Mouse (Mus musculus): ENCODE measurements around the gene Ankrd11. TPM values are rescaled to one million over a fixed set of nuclear protein-coding genes. Genes with fewer than 3 reads are reported as not detected.
"Not testable (repeated sequence)": the region's sequence is repeated elsewhere in the genome, so short reads cannot be mapped to it uniquely, and the experiment has no call there.

Ankrd11 gene
- polyA plus RNA-seq, 1 experiment from 2014 or later: 58.2 TPM

DNA sequence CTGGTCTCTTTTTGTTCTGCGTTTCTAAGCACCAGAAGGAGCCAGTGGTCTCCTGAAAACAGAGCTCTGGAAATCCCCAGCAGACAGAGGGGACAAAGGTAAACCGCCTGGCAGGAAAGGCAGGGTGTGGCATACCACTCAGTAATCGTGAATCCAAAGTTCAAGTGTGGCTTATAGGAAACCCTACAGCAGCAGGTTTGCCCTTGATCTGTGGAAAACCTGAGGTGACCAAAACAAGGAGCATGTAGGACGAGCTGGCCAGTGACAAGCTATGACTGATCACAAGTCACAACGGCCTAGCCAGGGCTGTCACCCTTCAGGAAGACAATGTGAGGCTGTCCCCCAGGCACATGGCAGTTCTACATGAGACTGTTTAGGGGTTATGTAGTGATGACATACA, 9.4 kb upstream of the Ankrd11 start:
- Histone ChIP-seq H3K4me3 (no peak overlapping the region), H3K9me3 (no peaks in the 10 kb centered on the region), H3K4me2 (no peak overlapping the region), H3K36me3 (no peaks in the 10 kb centered on the region), H3K4me1 (replicated peaks) (no peaks in the 10 kb centered on the region), H3K27me3 (no peaks in the 10 kb centered on the region), H3K9ac (no peak overlapping the region), H3K27ac (replicated peaks) (no peak overlapping the region)
- ATAC-seq (ENCODE audit: low read depth): no peak
- WGBS: 75% methylated on average over 5 of the region's 5 CpGs

DNA sequence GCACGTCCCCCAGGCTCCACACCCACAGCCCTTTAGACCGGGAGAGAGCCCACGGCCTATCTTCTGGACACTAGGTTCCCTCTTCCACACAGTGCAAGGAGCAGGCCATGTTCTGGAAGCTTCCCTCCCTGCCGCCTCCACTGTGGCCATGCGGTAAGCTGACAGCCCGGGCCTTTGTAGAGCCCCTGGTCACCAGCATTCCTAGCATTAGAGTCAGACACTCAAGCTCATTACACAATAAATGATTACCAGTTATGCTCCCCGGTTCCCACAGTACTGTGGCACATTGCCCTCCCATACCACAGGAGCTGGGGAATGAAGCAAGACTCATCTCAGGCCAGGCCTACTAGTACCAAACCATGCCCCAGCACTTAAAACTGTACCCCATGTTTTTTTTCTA, 6.3 kb upstream of the Ankrd11 start:
- H3K4me2 ChIP-seq: no peak overlapping the region
- H3K4me1 ChIP-seq (replicated peaks): peaks cover 10% of the 10 kb centered on the region
- whole genome bisulfite sequencing: 88% methylated on average over 7 of the region's 7 CpGs
- peaks cover 15% of the 10 kb centered on the region for H3K36me3 ChIP-seq
- no peak for ATAC-seq (ENCODE audit: low read depth)
- no peak overlapping the region for H3K9ac ChIP-seq
- H3K27ac ChIP-seq (replicated peaks): no peak overlapping the region
- no peaks in the 10 kb centered on the region for H3K27me3 ChIP-seq
- no peaks in the 10 kb centered on the region for H3K9me3 ChIP-seq
- no peak overlapping the region for H3K4me3 ChIP-seq

DNA sequence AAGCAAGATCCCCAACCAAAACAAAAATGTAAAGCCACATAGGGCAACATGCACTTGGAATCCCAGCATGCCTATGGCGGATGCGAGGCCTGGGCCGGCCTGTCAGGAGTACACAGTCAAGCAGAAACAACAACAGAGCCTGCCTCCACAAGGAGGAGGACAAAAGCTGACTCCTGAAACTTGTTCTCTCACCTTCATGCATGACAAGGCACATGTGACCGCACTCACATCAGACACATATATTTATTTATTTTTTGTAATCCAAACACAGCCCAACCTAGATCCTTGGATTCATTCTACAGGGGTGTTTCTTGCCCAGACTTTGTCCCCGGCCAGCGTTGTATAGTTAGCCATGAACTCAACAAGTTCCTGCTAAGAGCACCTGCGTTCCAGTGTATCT, 5.8 kb upstream of the Ankrd11 start:
- H3K4me3 ChIP-seq: no peak overlapping the region
- H3K4me1 ChIP-seq (replicated peaks): peaks cover 15% of the 10 kb centered on the region
- no peak overlapping the region for H3K4me2 ChIP-seq
- ATAC-seq (ENCODE audit: low read depth): no peak
- H3K36me3 ChIP-seq: peaks cover 15% of the 10 kb centered on the region
- H3K27ac ChIP-seq (replicated peaks): no peak overlapping the region
- 91% methylated on average over 7 of the region's 7 CpGs for WGBS
- no peaks in the 10 kb centered on the region for H3K27me3 ChIP-seq
- H3K9ac ChIP-seq: no peak overlapping the region
- H3K9me3 ChIP-seq: no peaks in the 10 kb centered on the region

DNA sequence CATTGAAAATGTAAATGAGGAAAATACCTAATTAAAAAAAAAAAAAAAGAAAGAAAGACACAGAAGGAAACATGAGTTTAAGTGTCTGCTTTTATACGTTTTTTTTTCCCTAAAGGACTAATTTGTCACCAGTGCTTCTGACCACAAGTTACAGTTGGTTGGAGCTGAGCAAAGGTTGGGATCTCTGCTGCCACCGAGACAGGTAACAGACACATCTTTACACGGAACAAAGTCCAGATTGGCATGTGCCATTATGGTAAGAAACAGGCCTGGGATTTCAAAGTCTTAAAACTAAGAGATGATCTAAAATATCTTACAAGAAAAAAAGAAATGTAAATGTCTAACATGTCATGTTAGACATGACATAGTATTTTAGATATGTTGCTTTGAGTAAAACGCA, 4.6 kb upstream of the Ankrd11 start:
- Histone ChIP-seq H3K36me3 (peaks cover 15% of the 10 kb centered on the region), H3K4me2 (no peak overlapping the region), H3K27me3 (no peaks in the 10 kb centered on the region), H3K27ac (replicated peaks) (no peak overlapping the region), H3K4me3 (no peak overlapping the region), H3K9ac (no peak overlapping the region), H3K4me1 (replicated peaks) (peaks cover 15% of the 10 kb centered on the region), H3K9me3 (no peaks in the 10 kb centered on the region)
- no peak for ATAC-seq (ENCODE audit: low read depth)
- WGBS: 85% methylated on average over 4 of the region's 4 CpGs

DNA sequence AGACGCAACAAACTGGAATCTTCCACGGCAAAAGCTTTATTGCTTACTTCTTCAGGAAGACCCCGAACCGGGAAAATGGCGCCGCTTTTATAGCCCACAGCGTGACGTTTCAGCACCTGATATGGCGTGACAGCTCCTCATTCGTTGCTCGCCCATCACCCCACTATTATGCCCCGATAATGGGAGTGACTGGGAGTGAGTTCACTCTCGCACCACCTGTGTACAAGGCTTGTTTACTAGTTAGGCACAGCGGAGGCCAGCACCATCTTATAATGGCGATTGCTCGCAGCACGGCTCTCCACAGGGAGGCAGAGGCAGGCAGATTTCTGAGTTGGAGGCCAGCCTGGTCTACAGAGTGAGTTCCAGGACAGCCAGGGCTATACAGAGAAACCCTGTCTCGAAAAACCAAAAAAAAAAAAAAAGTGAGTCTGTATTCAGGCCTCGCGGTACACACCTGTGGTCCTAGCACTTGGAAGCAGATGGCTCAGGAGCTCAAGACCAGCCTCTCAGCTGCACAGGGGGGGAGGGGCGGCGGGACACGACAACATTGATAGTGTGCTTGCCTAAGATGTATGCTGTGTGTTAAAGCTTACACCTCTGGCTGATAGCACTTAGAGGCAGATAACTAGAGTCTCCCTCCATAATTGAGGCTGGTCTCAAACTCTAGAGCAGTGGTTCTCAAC, 2.8 kb upstream of the Ankrd11 start:
- H3K9me3 ChIP-seq; H3K4me2 ChIP-seq; H3K9ac ChIP-seq; H3K27me3 ChIP-seq; H3K4me3 ChIP-seq; ATAC-seq (ENCODE audit: low read depth); H3K27ac ChIP-seq (replicated peaks): not testable (repeated sequence)
- 90% methylated on average over 23 of the region's 23 CpGs for WGBS
- Histone ChIP-seq H3K4me1 (replicated peaks) (peaks cover 26% of the 10 kb centered on the region), H3K36me3 (peaks cover 15% of the 10 kb centered on the region)

DNA sequence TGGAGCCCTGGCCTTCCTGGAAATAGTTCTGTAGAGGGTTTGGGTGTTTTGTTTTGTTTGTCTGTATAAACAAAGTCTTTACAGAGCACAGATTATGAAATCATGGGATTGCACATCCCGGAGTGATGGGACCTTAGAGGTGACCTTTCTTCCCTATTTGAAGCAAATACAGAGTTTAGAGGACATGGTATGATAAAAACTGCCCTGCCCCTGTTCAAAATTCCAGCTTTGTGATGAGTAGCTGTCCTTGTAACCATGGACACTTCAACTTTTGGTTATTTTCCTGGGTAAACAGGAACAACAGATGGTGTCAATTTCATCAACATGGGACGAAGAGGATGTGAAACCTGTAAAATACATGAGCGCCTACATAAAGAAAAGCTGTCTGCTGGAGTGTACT, 1.9 kb upstream of the Ankrd11 start:
- no peak for ATAC-seq (ENCODE audit: low read depth)
- WGBS: 91% methylated on average over 3 of the region's 3 CpGs
- Histone ChIP-seq H3K4me3 (no peak overlapping the region), H3K9me3 (no peaks in the 10 kb centered on the region), H3K9ac (no peak overlapping the region), H3K27me3 (no peaks in the 10 kb centered on the region), H3K4me1 (replicated peaks) (peaks cover 35% of the 10 kb centered on the region), H3K4me2 (peak overlapping the region; percentile 85; the same call in 1 of the 2 replicates), H3K27ac (replicated peaks) (no peak overlapping the region), H3K36me3 (peaks cover 15% of the 10 kb centered on the region)

DNA sequence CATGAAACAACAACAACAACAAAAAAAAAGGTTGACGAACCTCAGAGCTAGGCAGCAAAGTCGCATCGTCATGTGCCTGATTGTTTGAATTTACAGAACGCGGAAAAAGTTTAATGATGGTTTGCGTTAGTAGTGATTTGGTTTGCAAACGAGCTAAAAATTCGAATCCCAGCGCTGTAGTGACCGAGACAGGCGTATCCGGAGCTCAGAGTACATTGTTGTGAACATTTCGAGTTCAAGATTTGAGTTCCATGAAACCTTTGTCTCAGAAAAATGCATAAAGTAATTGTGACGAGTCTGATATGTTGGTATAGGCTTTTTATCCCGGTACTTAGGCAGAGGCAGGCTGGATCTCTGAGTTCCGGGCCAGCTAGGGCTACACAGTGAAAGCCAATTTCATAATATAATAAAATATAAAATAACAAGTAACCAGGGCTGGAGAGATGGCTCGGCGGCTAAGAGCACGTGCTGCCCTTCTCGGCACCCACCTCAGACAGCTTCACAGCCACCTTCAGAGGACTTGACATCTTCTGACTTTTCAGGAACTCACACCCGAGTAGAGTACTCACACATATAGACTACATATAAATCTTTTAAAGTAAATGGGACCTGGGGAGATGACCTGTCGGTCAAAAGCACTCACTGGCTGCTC, 1.0 kb upstream of the Ankrd11 start:
- H3K4me3 ChIP-seq: peak overlapping the region; percentile 100
- no peak for ATAC-seq (ENCODE audit: low read depth)
- H3K9me3 ChIP-seq: no peaks in the 10 kb centered on the region
- 26% methylated on average over 22 of the region's 22 CpGs for WGBS
- H3K27ac ChIP-seq (replicated peaks): peak overlapping the region; percentile 98
- peaks cover 15% of the 10 kb centered on the region for H3K36me3 ChIP-seq
- H3K9ac ChIP-seq: peak overlapping the region; percentile 88
- H3K27me3 ChIP-seq: no peaks in the 10 kb centered on the region
- peaks cover 43% of the 10 kb centered on the region for H3K4me1 ChIP-seq (replicated peaks)
- peak overlapping the region; percentile 85 for H3K4me2 ChIP-seq

DNA sequence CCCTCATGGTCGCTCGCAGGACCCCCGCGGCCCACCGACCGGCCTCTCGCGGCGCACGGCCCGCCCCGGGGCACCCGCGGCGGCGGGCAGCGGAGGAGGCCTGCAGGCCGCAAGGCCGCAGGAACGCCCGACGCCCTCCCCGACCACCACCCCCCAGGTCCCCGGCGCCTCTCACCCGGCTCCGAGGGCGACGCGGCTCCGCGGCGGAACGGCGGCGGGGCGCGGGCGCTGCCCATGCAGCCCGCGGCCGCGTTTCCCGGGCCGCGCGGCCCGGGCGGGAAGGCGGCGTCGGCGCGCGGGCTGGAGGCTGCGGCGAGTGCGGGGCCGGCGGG, 337 bp downstream of the Ankrd11 start:
- Histone ChIP-seq H3K36me3 (peaks cover 15% of the 10 kb centered on the region), H3K9me3 (no peaks in the 10 kb centered on the region), H3K9ac (peak overlapping the region; percentile 100), H3K4me3 (peak overlapping the region; percentile 100), H3K27me3 (no peaks in the 10 kb centered on the region), H3K27ac (replicated peaks) (peak overlapping the region; percentile 96), H3K4me1 (replicated peaks) (peaks cover 50% of the 10 kb centered on the region), H3K4me2 (peak overlapping the region; percentile 76)
- no peak; the same call in 1 of the 2 replicates for ATAC-seq (ENCODE audit: low read depth)
- 0% methylated on average over 47 of the region's 60 CpGs for WGBS

DNA sequence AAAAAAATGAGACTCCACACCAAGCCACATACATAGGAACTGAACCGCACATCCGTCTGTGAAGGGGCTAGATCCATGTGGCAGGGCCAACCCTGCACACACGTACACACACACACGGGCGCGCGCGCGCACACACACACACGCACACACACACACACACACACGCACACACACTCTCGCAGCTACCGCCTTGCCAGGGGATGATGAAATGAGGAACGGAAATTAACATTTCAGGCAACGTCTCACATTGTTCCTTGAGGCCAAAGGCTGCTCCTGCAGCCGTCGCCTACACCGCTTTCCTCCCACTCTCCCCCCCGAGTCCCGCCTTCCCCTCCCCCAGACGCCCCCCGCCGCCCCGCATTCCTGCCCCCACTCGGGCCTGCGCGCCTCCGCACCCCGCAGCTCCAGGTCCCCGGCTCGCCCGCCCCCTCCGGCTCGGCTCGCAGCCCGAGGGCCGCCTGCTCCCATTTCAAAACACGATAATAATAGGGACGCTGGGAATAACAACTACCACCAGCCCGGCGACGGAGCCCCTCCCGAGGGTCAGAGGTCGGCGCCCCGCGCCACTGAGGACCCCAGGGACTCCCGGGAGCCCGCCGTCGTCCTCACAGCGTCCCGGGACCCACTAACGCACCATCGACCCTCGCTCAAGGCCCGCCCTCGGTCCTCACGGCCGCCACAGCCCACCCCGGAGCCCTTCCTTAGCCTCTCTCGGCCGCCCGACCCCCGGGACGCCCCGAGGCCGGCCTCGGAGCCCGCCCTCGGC, 886 bp downstream of the Ankrd11 start:
- peak; percentile 15 for ATAC-seq (ENCODE audit: low read depth)
- WGBS: under 1% methylated on average over 63 of the region's 71 CpGs

DNA sequence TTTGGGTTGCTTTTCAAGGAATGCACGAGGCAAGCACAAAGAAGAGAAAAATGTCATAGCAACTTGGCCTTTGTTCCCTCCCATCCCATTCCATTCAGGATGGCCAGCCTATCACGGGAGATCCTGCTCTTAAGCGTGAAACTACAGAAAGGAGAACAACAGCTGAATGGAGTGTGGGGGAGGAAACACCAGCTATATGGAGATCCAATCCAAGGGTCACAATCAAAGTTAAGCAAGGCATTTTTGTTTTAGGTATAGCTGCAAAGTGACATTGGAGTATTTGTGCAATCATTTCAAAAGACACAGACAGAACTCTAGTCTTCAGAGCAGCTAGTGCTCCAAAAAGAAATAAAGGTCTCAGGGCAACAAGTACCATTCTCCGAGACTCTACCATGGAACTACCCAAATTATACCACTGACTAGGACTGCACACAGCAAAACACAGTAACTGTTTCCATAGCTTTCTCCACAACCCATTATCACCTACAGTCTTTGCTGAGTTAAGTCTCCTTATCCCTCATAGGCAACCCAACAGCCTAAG, 1.9 kb downstream of the Ankrd11 start:
- Histone ChIP-seq H3K27ac (replicated peaks) (peak overlapping the region; percentile 96), H3K36me3 (peaks cover 5% of the 10 kb centered on the region; the same call in 1 of the 2 replicates), H3K4me1 (replicated peaks) (peaks cover 60% of the 10 kb centered on the region), H3K9me3 (no peaks in the 10 kb centered on the region), H3K4me3 (peak overlapping the region; percentile 100), H3K27me3 (no peaks in the 10 kb centered on the region), H3K9ac (peak overlapping the region; percentile 100), H3K4me2 (peak overlapping the region; percentile 76)
- 9% methylated on average over 4 of the region's 4 CpGs for WGBS
- no peak for ATAC-seq (ENCODE audit: low read depth)

More for the DNA sequence above, 886 bp downstream of the Ankrd11 start:
- peak overlapping the region; percentile 100 for H3K4me3 ChIP-seq
- peak overlapping the region; percentile 96 for H3K27ac ChIP-seq (replicated peaks)
- peaks cover 15% of the 10 kb centered on the region for H3K36me3 ChIP-seq
- peak overlapping the region; percentile 100 for H3K9ac ChIP-seq
- H3K9me3 ChIP-seq: no peaks in the 10 kb centered on the region
- H3K27me3 ChIP-seq: no peaks in the 10 kb centered on the region
- peak overlapping the region; percentile 76 for H3K4me2 ChIP-seq
- H3K4me1 ChIP-seq (replicated peaks): peaks cover 53% of the 10 kb centered on the region

DNA sequence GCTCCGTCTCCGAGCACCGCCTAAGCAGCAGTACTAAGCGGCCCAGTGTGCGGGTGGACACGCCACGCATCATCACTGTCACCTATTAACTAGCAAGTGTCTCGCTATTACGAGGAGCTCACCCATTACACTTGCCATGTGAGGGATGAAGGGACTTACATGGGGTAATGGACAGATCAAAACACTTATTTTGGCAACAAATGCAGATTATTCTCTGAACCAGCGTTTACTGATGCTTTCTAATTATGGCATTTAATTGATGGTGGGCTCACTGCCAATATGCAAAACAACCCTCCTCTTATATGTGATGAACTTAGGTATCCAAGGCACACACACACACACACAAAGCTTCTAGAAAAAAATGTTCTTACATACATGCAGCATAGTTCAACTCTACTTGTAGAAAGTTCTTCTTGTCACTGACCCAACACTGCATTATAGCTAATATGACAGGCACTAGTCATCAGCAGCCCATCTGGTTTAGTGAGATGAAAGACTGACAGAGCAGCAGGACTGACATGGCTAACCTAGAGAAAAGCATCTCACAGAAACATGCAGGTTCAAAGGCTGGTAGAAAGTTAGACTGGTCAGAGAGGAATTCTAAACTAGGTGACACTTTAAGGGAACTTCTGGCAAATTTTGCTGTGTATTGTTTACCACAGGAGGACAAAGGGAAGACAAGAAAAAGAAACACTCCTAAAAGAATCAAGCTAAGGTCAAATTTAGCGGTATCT, 2.5 kb downstream of the Ankrd11 start:
- no peaks in the 10 kb centered on the region for H3K9me3 ChIP-seq
- WGBS: 21% methylated on average over 11 of the region's 11 CpGs
- peak overlapping the region; percentile 100 for H3K9ac ChIP-seq

More for the DNA sequence above, 2.5 kb downstream of the Ankrd11 start:
- Histone ChIP-seq H3K27me3 (no peaks in the 10 kb centered on the region), H3K4me2 (peak overlapping the region; percentile 76), H3K27ac (replicated peaks) (peak overlapping the region; percentile 96), H3K4me1 (replicated peaks) (peaks cover 60% of the 10 kb centered on the region), H3K4me3 (peak overlapping the region; percentile 100), H3K36me3 (0 out of 2 replicates have a peak, but pooled peaks cover 3% of the 10 kb centered on the region)
- ATAC-seq (ENCODE audit: low read depth): no peak
